Mouse (Mus musculus) lung, adult 2 months (tissue): ENCODE results near the gene Sbk2.

ENCODE experiments used
- CTCF ChIP-seq: fragments of 200-500 bp; IDR thresholded peaks from 2 replicates; pipeline ENCODE4 v1.5.1; 2011; ENCODE audit warnings: mild to moderate bottlenecking, low read length, control low read depth; ENCODE audit not compliant: insufficient read depth
- POLR2A ChIP-seq: fragments of 200-500 bp; IDR thresholded peaks from 2 replicates; pipeline ENCODE4 v1.6.1; 2011; ENCODE audit warnings: low read depth, mild to moderate bottlenecking, control low read depth, low read length, borderline replicate concordance; ENCODE audit errors: extremely low read depth

- TF ChIP-seq POLR2A (no peak), CTCF (no peak)
Measured at GRCm38 (mm10) chr7:4919971-4920370, 44.2 kb downstream of the Sbk2 start.
